Mouse (Mus musculus): Measurements from ENCODE around the gene Gas1. TPM values are rescaled to one million over a fixed set of nuclear protein-coding genes. Genes with fewer than 3 reads are reported as not detected.

Gene Gas1
- total RNA-seq, 2 experiments from 2014 or later, result 11.5 to 11.8 TPM

- DNase-seq (ENCODE audit: low spot score in 2 of 2), result peak in 1 of 2 experiments; percentile 6
These were observed 51.5 kb downstream of the Gas1 start for GRCm38 (mm10) chr13:60125501-60126305.

- no peak for DNase-seq (ENCODE audit: low spot score in 2 of 2)
These were observed 52.1 kb downstream of the Gas1 start for GRCm38 (mm10) chr13:60125020-60125419.

GRCm38 (mm10) chr13:60124456-60124855 lies 52.7 kb downstream of the Gas1 start:
- DNase-seq (ENCODE audit: low spot score in 2 of 2), result no peak

Data from layer of hippocampus, postnatal 14 days (tissue).